Mouse (Mus musculus) ES-E14 (cell line): Measurements from ENCODE around the gene Fbxo28. TPM values are rescaled to one million over a fixed set of nuclear protein-coding genes. Genes with fewer than 3 reads are reported as not detected.

Source experiments
- DNase-seq: peaks from one replicate; pipeline ENCODE4 v3.0.0-alpha.2; 2013; ENCODE audit warnings: low read depth, low spot score
- H3K27ac ChIP-seq: 2 replicates; pipeline ENCODE4 v1.5.1; 2012; ENCODE audit warnings: low read depth, mild to moderate bottlenecking, low read length, moderate library complexity, mixed read lengths; ENCODE audit not compliant: poor library complexity, insufficient read depth, severe bottlenecking
- H3K36me3 ChIP-seq: 2 replicates; pipeline ENCODE4 v1.6.1; 2012; ENCODE audit warnings: mild to moderate bottlenecking, low read length, moderate library complexity, mixed read lengths; ENCODE audit not compliant: control insufficient read depth, poor library complexity, insufficient read depth, severe bottlenecking
- H3K4me1 ChIP-seq, 2 experiments: fragments of 150-350 bp in 1 of 2; sonication (generic) in 1 of 2; 2 replicates each; pipeline ENCODE4 v1.6.1; 2012; ENCODE audit warnings: low read length in 2 of 2, mild to moderate bottlenecking in 1 of 2, mixed read lengths in 1 of 2; ENCODE audit not compliant: control insufficient read depth in 2 of 2, insufficient read depth in 2 of 2, poor library complexity in 1 of 2
- H3K4me3 ChIP-seq, 2 experiments: fragments of 150-350 bp in 1 of 2; sonication (generic) in 1 of 2; 2 replicates each; pipeline ENCODE4 v1.5.1; 2012; ENCODE audit warnings: low read length in 2 of 2, low read depth in 1 of 2, mild to moderate bottlenecking in 1 of 2, mixed read lengths in 1 of 2; ENCODE audit not compliant: insufficient read depth in 1 of 2, poor library complexity in 1 of 2, severe bottlenecking in 1 of 2
- H3K9ac ChIP-seq: 2 replicates; pipeline ENCODE4 v1.6.1; 2012; ENCODE audit warnings: low read depth, mild to moderate bottlenecking, low read length, mixed read lengths; ENCODE audit not compliant: poor library complexity, insufficient read depth, severe bottlenecking
- H3K9me3 ChIP-seq: fragments of 150-350 bp; sonication (generic); 2 replicates; pipeline ENCODE4 v1.6.1; 2012; ENCODE audit warnings: low read depth, mild to moderate bottlenecking, low read length; ENCODE audit not compliant: control insufficient read depth, insufficient read depth
- CHD2 ChIP-seq: IDR thresholded peaks from 2 replicates; pipeline ENCODE4 v1.6.1; 2014; ENCODE audit warnings: mild to moderate bottlenecking, low read depth, low read length, inconsistent platforms
- HCFC1 ChIP-seq: IDR thresholded peaks from 2 replicates; pipeline ENCODE4 v1.6.1; 2012; ENCODE audit warnings: low read length, inconsistent platforms, borderline replicate concordance; ENCODE audit not compliant: insufficient read depth
- MAFK ChIP-seq: IDR thresholded peaks from 2 replicates; pipeline ENCODE4 v1.6.1; 2014; ENCODE audit warnings: mild to moderate bottlenecking, low read depth, low read length, inconsistent platforms; ENCODE audit not compliant: insufficient read depth
- ZC3H11A ChIP-seq: IDR thresholded peaks from 2 replicates; pipeline ENCODE4 v1.6.1; 2012; ENCODE audit warnings: low read depth, mild to moderate bottlenecking, inconsistent platforms, low read length, borderline replicate concordance
- ZNF384 ChIP-seq: IDR thresholded peaks from 2 replicates; pipeline ENCODE4 v1.6.1; 2012; ENCODE audit warnings: low read depth, low read length, inconsistent platforms
- in situ Hi-C, 2 experiments: fragments of 600-800 bp; cut with MboI; formaldehyde crosslinking; loops; one replicate each; pipeline ENCODE4 v1.15.1; 2025; ENCODE audit warnings: low sequenced_read_pairs in 2 of 2, inconsistent platforms in 1 of 2; ENCODE audit not compliant: unreplicated experiment in 2 of 2
- total RNA-seq: library from RNA; depleted of rRNA; stranded (reverse); fragments of 300-350 nt; gene quantifications from 2 replicates; pipeline ENCODE4 v1.2.3, GENCODE M21; 2012

Fbxo28 gene
- total RNA-seq, 1 experiment: 25.8 TPM

GRCm38 (mm10) chr1:182381327-182381726, 39.9 kb upstream of the Fbxo28 start:
- Histone ChIP-seq H3K4me1 (no peaks in the 10 kb centered on the region), H3K27ac (no peak overlapping the region), H3K36me3 (no peaks in the 10 kb centered on the region), H3K9me3 (no peaks in the 10 kb centered on the region), H3K4me3 (no peak overlapping the region), H3K9ac (no peak overlapping the region)
- in situ Hi-C loops: loop anchor here in 1 of 2 experiments (10.0 kb wide), 1 partner anchor 153 kb away; no protein-coding TSS in a partner anchor
- TF ChIP-seq MAFK (no peak), HCFC1 (no peak), ZC3H11A (no peak), ZNF384 (no peak), CHD2 (no peak)
- DNase-seq: peak; percentile 40

GRCm38 (mm10) chr1:182380683-182381082, 39.3 kb upstream of the Fbxo28 start:
- in situ Hi-C loops: loop anchor here in 1 of 2 experiments (10.0 kb wide), 1 partner anchor 154 kb away; no protein-coding TSS in a partner anchor

GRCm38 (mm10) chr1:182378876-182379275, 37.4 kb upstream of the Fbxo28 start:
- DNase-seq: no peak

More at GRCm38 (mm10) chr1:182380683-182381082, 39.3 kb upstream of the Fbxo28 start:
- H3K9ac ChIP-seq: no peak overlapping the region
- no peaks in the 10 kb centered on the region for H3K36me3 ChIP-seq
- no peaks in the 10 kb centered on the region for H3K9me3 ChIP-seq
- DNase-seq: no peak
- no peak overlapping the region for H3K27ac ChIP-seq
- TF ChIP-seq MAFK (no peak), CHD2 (no peak), HCFC1 (no peak), ZC3H11A (no peak), ZNF384 (no peak)
- H3K4me3 ChIP-seq: no peak overlapping the region
- no peaks in the 10 kb centered on the region for H3K4me1 ChIP-seq

GRCm38 (mm10) chr1:182378205-182378835, 36.9 kb upstream of the Fbxo28 start:
- no peak for DNase-seq
- Histone ChIP-seq H3K36me3 (no peaks in the 10 kb centered on the region), H3K9me3 (no peaks in the 10 kb centered on the region), H3K4me1 (no peaks in the 10 kb centered on the region), H3K9ac (no peak overlapping the region), H3K4me3 (no peak overlapping the region), H3K27ac (no peak overlapping the region)
- in situ Hi-C loops: no loop called here
- TF ChIP-seq HCFC1: no peak
- no peak for TF ChIP-seq ZC3H11A
- no peak for TF ChIP-seq ZNF384
- TF ChIP-seq CHD2: no peak
- TF ChIP-seq MAFK: no peak

More at GRCm38 (mm10) chr1:182378876-182379275, 37.4 kb upstream of the Fbxo28 start:
- Histone ChIP-seq H3K4me1 (no peaks in the 10 kb centered on the region), H3K9me3 (no peaks in the 10 kb centered on the region), H3K36me3 (no peaks in the 10 kb centered on the region), H3K9ac (no peak overlapping the region), H3K27ac (no peak overlapping the region), H3K4me3 (no peak overlapping the region)
- TF ChIP-seq MAFK (no peak), CHD2 (no peak), ZNF384 (no peak), HCFC1 (no peak), ZC3H11A (no peak)
- in situ Hi-C loops: no loop called here
